Mouse (Mus musculus) megakaryocyte, embryonic 14.5 days (primary cell): ENCODE measurements around the gene Wnt9a.

Experiments used
- FLI1 ChIP-seq: IDR thresholded peaks from 2 replicates; pipeline ENCODE4 v1.6.1; 2012; ENCODE audit warnings: low read length, inconsistent platforms, mixed read lengths
- GATA1 ChIP-seq: IDR thresholded peaks from 3 replicates; pipeline ENCODE4 v1.6.1; 2012; ENCODE audit warnings: mixed read lengths, low read length, inconsistent platforms, borderline replicate concordance

- TF ChIP-seq GATA1 (no peak), FLI1 (no peak)
Measured at GRCm38 (mm10) chr11:59338736-59339120, 32.0 kb downstream of the Wnt9a start.
